Mouse (Mus musculus): ENCODE data around the gene Vps13d.

Gene Vps13d

GRCm38 (mm10) chr4:145147006-145147961 is 47.5 kb downstream of the Vps13d start:
- DNase-seq, result no peak

GRCm38 (mm10) chr4:145143533-145143932 is 51.3 kb downstream of the Vps13d start:
- DNase-seq, result no peak

GRCm38 (mm10) chr4:145136705-145137104 is 58.1 kb downstream of the Vps13d start:
- DNase-seq, result no peak

- no peak for DNase-seq
Measured at GRCm38 (mm10) chr4:145135473-145135872, 59.3 kb downstream of the Vps13d start.

GRCm38 (mm10) chr4:145130772-145131171 is 64.0 kb downstream of the Vps13d start:
- DNase-seq, result no peak

- no peak for DNase-seq
Measured at GRCm38 (mm10) chr4:145129956-145130548, 64.8 kb downstream of the Vps13d start.

- peak; percentile 15 for DNase-seq
Measured at GRCm38 (mm10) chr4:145125463-145126220, 69.2 kb downstream of the Vps13d start.

- DNase-seq, result no peak
Measured at GRCm38 (mm10) chr4:145124419-145124818, 70.4 kb downstream of the Vps13d start.

- DNase-seq, result peak; percentile 35
Measured at GRCm38 (mm10) chr4:145111641-145112040, 83.2 kb downstream of the Vps13d start.

- no peak for DNase-seq
Measured at GRCm38 (mm10) chr4:145110736-145111135, 84.1 kb downstream of the Vps13d start.

- DNase-seq, result no peak
Measured at GRCm38 (mm10) chr4:145106796-145107195, 88.0 kb downstream of the Vps13d start.

- no peak for DNase-seq
Measured at GRCm38 (mm10) chr4:145105319-145105718, 89.5 kb downstream of the Vps13d start.

GRCm38 (mm10) chr4:145104917-145105316 is 89.9 kb downstream of the Vps13d start:
- peak; percentile 24 for DNase-seq

- DNase-seq, result no peak
Measured at GRCm38 (mm10) chr4:145103617-145104016, 91.2 kb downstream of the Vps13d start.

GRCm38 (mm10) chr4:145101823-145102718 is 92.7 kb downstream of the Vps13d start:
- no peak for DNase-seq

- DNase-seq, result no peak
Measured at GRCm38 (mm10) chr4:145099853-145100252, 95.0 kb downstream of the Vps13d start.

- DNase-seq, result no peak
Measured at GRCm38 (mm10) chr4:145099344-145099743, 95.5 kb downstream of the Vps13d start.

GRCm38 (mm10) chr4:145097974-145098373 is 96.8 kb downstream of the Vps13d start:
- no peak for DNase-seq

GRCm38 (mm10) chr4:145096481-145097039 is 98.2 kb downstream of the Vps13d start:
- DNase-seq, result no peak

GRCm38 (mm10) chr4:145086509-145086908 is 108.3 kb downstream of the Vps13d start:
- DNase-seq, result no peak

GRCm38 (mm10) chr4:145079324-145079723 is 115.5 kb downstream of the Vps13d start:
- DNase-seq, result no peak

GRCm38 (mm10) chr4:145074276-145074675 is 120.5 kb downstream of the Vps13d start:
- DNase-seq, result no peak

All from embryo, embryonic 11 days (tissue).